Mouse (Mus musculus): ENCODE data around the gene Col1a1. TPM values are rescaled to one million over a fixed set of nuclear protein-coding genes. Genes with fewer than 3 reads are reported as not detected.

Gene Col1a1
- total and polyA plus RNA-seq, 3 experiments = 0.11 to 0.13 TPM; not detected in 1

DNA sequence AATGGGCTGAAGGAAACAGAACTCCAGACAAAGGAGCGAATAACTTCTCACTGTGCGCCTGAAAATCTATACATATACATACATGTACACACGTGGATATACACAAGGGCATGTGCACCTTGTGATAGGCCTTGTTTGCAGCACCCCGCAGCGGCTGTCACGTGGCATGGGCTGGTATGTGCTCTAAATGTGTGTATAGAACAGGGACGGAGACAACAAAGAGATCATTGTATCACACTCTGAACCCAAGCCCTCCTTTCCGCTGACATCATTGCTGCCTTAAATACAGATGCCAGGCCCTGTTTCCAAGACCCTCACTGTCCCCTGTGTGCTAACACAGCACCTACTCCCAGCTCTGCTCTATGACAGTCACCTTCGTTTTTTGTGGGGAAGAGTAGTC lies 19.1 kb downstream of the Col1a1 start:
- Histone ChIP-seq H3K9me3 (replicated peaks; ENCODE audit: low read length) (no peaks in the 10 kb centered on the region), H3K4me2 (ENCODE audit: insufficient read depth, low read depth, poor library complexity, severe bottlenecking) (no peak overlapping the region), H3K79me2 (replicated peaks; ENCODE audit: control insufficient read depth, extremely low read depth, insufficient read depth, poor library complexity, severe bottlenecking) (no peaks in the 10 kb centered on the region), H3K9ac (ENCODE audit: insufficient read depth, low read depth) (no peak overlapping the region), H3K4me1 (ENCODE audit: control insufficient read depth in 1 of 2, insufficient read depth in 2 of 2) (0 out of 4 replicates have a peak, but pooled peaks cover 0 to 4% of the 10 kb centered on the region in 2 experiments), H3K36me3 (replicated peaks in 1 of 2; ENCODE audit: control insufficient read depth in 1 of 2, insufficient read depth in 1 of 2, low read length in 1 of 2) (no peaks in the 10 kb centered on the region), H3K4me3 (replicated peaks in 1 of 3; ENCODE audit: low read depth in 2 of 3, low read length in 2 of 3, poor library complexity in 1 of 3) (no peak overlapping the region), H3K27ac (ENCODE audit: insufficient read depth, low read depth) (no peak overlapping the region), H3K27me3 (replicated peaks) (peaks cover 87% of the 10 kb centered on the region)
- DNase-seq (ENCODE audit: extremely low read depth) = no peak
- in situ Hi-C loops (cut with MboI; ENCODE audit: low pct_ligation_motif_present, low pct_unique_long_range_greater_than_20kb, low sequenced_read_pairs) (no loop called here), dilution Hi-C loops (cut with MboI; ENCODE audit: extremely low pct_ligation_motif_present, extremely low pct_unique_long_range_greater_than_20kb, low sequenced_read_pairs) (no loop called here)
- TF ChIP-seq IRF4 (IDR thresholded peaks at IDR 0.05; ENCODE audit: low read depth, low read length) (no peak), TBP (conservative IDR thresholded peaks at IDR 0.05; ENCODE audit: low read depth, low read length) (no peak), ELF1 (IDR thresholded peaks at IDR 0.05; ENCODE audit: low read depth, low read length) (no peak), ZKSCAN1 (IDR thresholded peaks at IDR 0.05; ENCODE audit: borderline replicate concordance, low read depth, low read length) (no peak), MXI1 (IDR thresholded peaks at IDR 0.05; ENCODE audit: low read depth, low read length) (no peak), BHLHE40 (IDR thresholded peaks at IDR 0.05; ENCODE audit: low read depth, low read length) (no peak), USF1 (IDR thresholded peaks at IDR 0.05; ENCODE audit: low read depth, low read length) (no peak), CTCF (conservative IDR thresholded peaks at IDR 0.05 in 1 of 2, IDR thresholded peaks at IDR 0.05 in 1 of 2; ENCODE audit: low read depth in 2 of 2, low read length in 2 of 2) (no peak), ZNF384 (IDR thresholded peaks at IDR 0.05; ENCODE audit: low read depth, low read length) (no peak), POLR2AphosphoS2 (IDR thresholded peaks at IDR 0.05; ENCODE audit: low read depth, low read length) (no peak), SMC3 (IDR thresholded peaks at IDR 0.05; ENCODE audit: low read depth, low read length) (no peak), CHD2 (IDR thresholded peaks at IDR 0.05; ENCODE audit: low read length) (no peak), HCFC1 (IDR thresholded peaks at IDR 0.05; ENCODE audit: low read depth, low read length) (no peak), MYC (IDR thresholded peaks at IDR 0.05; ENCODE audit: low read depth, low read length) (no peak), SIN3A (IDR thresholded peaks at IDR 0.05; ENCODE audit: low read length) (no peak), GABPA (IDR thresholded peaks at IDR 0.05; ENCODE audit: insufficient replicate concordance, low read depth, low read length) (no peak)

DNA sequence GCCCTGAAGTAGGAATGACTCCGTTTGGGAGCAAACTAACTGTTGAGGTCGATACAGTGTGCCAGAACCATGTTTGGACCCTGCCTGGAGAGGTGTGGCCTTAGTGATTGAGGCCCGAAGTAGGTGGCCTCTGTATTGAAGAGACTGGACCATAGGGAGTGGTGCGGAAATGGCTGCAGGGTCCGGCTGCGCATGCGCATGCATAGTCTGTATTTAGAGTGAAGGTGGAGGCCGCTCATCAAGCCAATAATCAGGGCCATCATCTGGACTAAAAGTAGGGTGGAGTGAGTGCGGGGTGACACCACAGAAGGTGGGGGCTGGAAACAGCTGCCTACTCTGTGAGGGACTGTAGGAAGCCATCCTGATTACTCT lies 21.7 kb downstream of the Col1a1 start:
- peaks cover 73% of the 10 kb centered on the region for H3K27me3 ChIP-seq (replicated peaks)
- in situ Hi-C loops (cut with MboI; ENCODE audit: low pct_ligation_motif_present, low pct_unique_long_range_greater_than_20kb, low sequenced_read_pairs) = no loop called here
- dilution Hi-C loops (cut with MboI; ENCODE audit: extremely low pct_ligation_motif_present, extremely low pct_unique_long_range_greater_than_20kb, low sequenced_read_pairs) = no loop called here
- H3K4me3 ChIP-seq (replicated peaks in 1 of 3; ENCODE audit: low read depth in 2 of 3, low read length in 2 of 3, poor library complexity in 1 of 3) = no peak overlapping the region
- no peaks in the 10 kb centered on the region for H3K36me3 ChIP-seq (replicated peaks in 1 of 2; ENCODE audit: control insufficient read depth in 1 of 2, insufficient read depth in 1 of 2, low read length in 1 of 2)
- no peak overlapping the region for H3K9ac ChIP-seq (ENCODE audit: insufficient read depth, low read depth)
- H3K9me3 ChIP-seq (replicated peaks; ENCODE audit: low read length) = no peaks in the 10 kb centered on the region
- no peaks in the 10 kb centered on the region for H3K79me2 ChIP-seq (replicated peaks; ENCODE audit: control insufficient read depth, extremely low read depth, insufficient read depth, poor library complexity, severe bottlenecking)
- no peak overlapping the region for H3K27ac ChIP-seq (ENCODE audit: insufficient read depth, low read depth)
- no peak for DNase-seq (ENCODE audit: extremely low read depth)
- H3K4me1 ChIP-seq (ENCODE audit: control insufficient read depth in 1 of 2, insufficient read depth in 2 of 2) = peaks cover 6 to 14% of the 10 kb centered on the region in 2 experiments; a peak in 3 of 4 replicates
- TF ChIP-seq TCF12 (IDR thresholded peaks at IDR 0.05; ENCODE audit: low read depth, low read length) (no peak), MAZ (IDR thresholded peaks at IDR 0.05; ENCODE audit: low read depth, low read length) (no peak), KAT2A (IDR thresholded peaks at IDR 0.05; ENCODE audit: insufficient replicate concordance, low read length) (no peak), SMC3 (IDR thresholded peaks at IDR 0.05; ENCODE audit: low read depth, low read length) (no peak), RCOR1 (conservative IDR thresholded peaks at IDR 0.05; ENCODE audit: low read depth, low read length) (no peak), GABPA (IDR thresholded peaks at IDR 0.05; ENCODE audit: insufficient replicate concordance, low read depth, low read length) (no peak), MAFK (IDR thresholded peaks at IDR 0.05; ENCODE audit: insufficient replicate concordance, low read length) (no peak), CHD1 (IDR thresholded peaks at IDR 0.05; ENCODE audit: low read depth, low read length) (no peak), PAX5 (IDR thresholded peaks at IDR 0.05; ENCODE audit: low read length) (no peak), USF2 (conservative IDR thresholded peaks at IDR 0.05; ENCODE audit: low read depth, low read length) (no peak), E2F4 (IDR thresholded peaks at IDR 0.05; ENCODE audit: insufficient replicate concordance, low read depth, low read length) (no peak), POLR2AphosphoS2 (IDR thresholded peaks at IDR 0.05; ENCODE audit: low read depth, low read length) (no peak)
- no peak overlapping the region for H3K4me2 ChIP-seq (ENCODE audit: insufficient read depth, low read depth, poor library complexity, severe bottlenecking)
